Mouse (Mus musculus): Measurements from ENCODE around the gene Vamp8.
A peak's percentile ranks its signal among the peaks of the same experiment; 100 is the strongest.

Vamp8 gene

GRCm38 (mm10) chr6:72371147-72371546 is 19.4 kb downstream of the Vamp8 start:
- no peak for DNase-seq (ENCODE audit: low spot score)

GRCm38 (mm10) chr6:72370091-72370490 is 20.4 kb downstream of the Vamp8 start:
- no peak for DNase-seq (ENCODE audit: low spot score)

- no peak for DNase-seq (ENCODE audit: low spot score)
Measured at GRCm38 (mm10) chr6:72369557-72369956, 20.9 kb downstream of the Vamp8 start.

- DNase-seq (ENCODE audit: low spot score): no peak
Measured at GRCm38 (mm10) chr6:72367460-72367974, 23.0 kb downstream of the Vamp8 start.

GRCm38 (mm10) chr6:72366844-72367443 is 23.6 kb downstream of the Vamp8 start, which contains the start of gene Rnf181:
Gene Rnf181, minus strand, starts transcription at chr6:72366956.
- no peak for DNase-seq (ENCODE audit: low spot score)

GRCm38 (mm10) chr6:72366304-72366703 is 24.2 kb downstream of the Vamp8 start:
- DNase-seq (ENCODE audit: low spot score): no peak

GRCm38 (mm10) chr6:72364985-72365384 is 25.5 kb downstream of the Vamp8 start:
- DNase-seq (ENCODE audit: low spot score): no peak

GRCm38 (mm10) chr6:72364009-72364408 is 26.5 kb downstream of the Vamp8 start:
- DNase-seq (ENCODE audit: low spot score): no peak

GRCm38 (mm10) chr6:72362132-72363028 is 28.1 kb downstream of the Vamp8 start:
- DNase-seq (ENCODE audit: low spot score): peak; percentile 85

- DNase-seq (ENCODE audit: low spot score): no peak
Measured at GRCm38 (mm10) chr6:72361121-72361551, 29.4 kb downstream of the Vamp8 start.

- DNase-seq (ENCODE audit: low spot score): no peak
Measured at GRCm38 (mm10) chr6:72360599-72360935, 29.9 kb downstream of the Vamp8 start.

GRCm38 (mm10) chr6:72359891-72360598 is 30.5 kb downstream of the Vamp8 start:
- no peak for DNase-seq (ENCODE audit: low spot score)

- DNase-seq (ENCODE audit: low spot score): no peak
Measured at GRCm38 (mm10) chr6:72359343-72359742, 31.2 kb downstream of the Vamp8 start.

- DNase-seq (ENCODE audit: low spot score): no peak
Measured at GRCm38 (mm10) chr6:72358086-72358764, 32.3 kb downstream of the Vamp8 start.

GRCm38 (mm10) chr6:72357164-72358079 is 33.1 kb downstream of the Vamp8 start:
- no peak for DNase-seq (ENCODE audit: low spot score)

GRCm38 (mm10) chr6:72356001-72356532 is 34.4 kb downstream of the Vamp8 start:
- no peak for DNase-seq (ENCODE audit: low spot score)

- DNase-seq (ENCODE audit: low spot score): peak; percentile 70
Measured at GRCm38 (mm10) chr6:72355066-72355911, 35.2 kb downstream of the Vamp8 start, which contains the start of gene Tmem150a. Gene Tmem150a, plus strand, starts transcription at chr6:72355447.

GRCm38 (mm10) chr6:72354025-72354424 is 36.5 kb downstream of the Vamp8 start:
- DNase-seq (ENCODE audit: low spot score): no peak

GRCm38 (mm10) chr6:72352636-72353405 is 37.7 kb downstream of the Vamp8 start:
- no peak for DNase-seq (ENCODE audit: low spot score)
